Mouse (Mus musculus) neural tube, embryonic 15.5 days (tissue): Measurements from ENCODE around the gene Gne. TPM values are rescaled to one million over a fixed set of nuclear protein-coding genes. Genes with fewer than 3 reads are reported as not detected.

ENCODE experiments used
- ATAC-seq: fragments of 200-750 bp; cut with Nextera tagmentation; 2 replicates; pipeline ENCODE4 v1.8.0; 2017; ENCODE audit warnings: mild to moderate bottlenecking, moderate TSS enrichment, moderate library complexity; ENCODE audit not compliant: low FRiP score
- H3K27ac ChIP-seq: fragments of 300-500 bp; sonication (generic); replicated peaks from 2 replicates; pipeline ENCODE4 v1.5.1; 2015; ENCODE audit warnings: mild to moderate bottlenecking, inconsistent platforms
- H3K27me3 ChIP-seq: fragments of 300-500 bp; sonication (generic); replicated peaks from 2 replicates; pipeline ENCODE4 v1.6.1; 2015; ENCODE audit warnings: inconsistent platforms
- H3K36me3 ChIP-seq: fragments of 300-500 bp; sonication (generic); 2 replicates; pipeline ENCODE4 v1.6.1; 2015; ENCODE audit warnings: inconsistent platforms
- H3K4me1 ChIP-seq: fragments of 300-500 bp; sonication (generic); 2 replicates; pipeline ENCODE4 v1.6.1; 2015; ENCODE audit warnings: inconsistent platforms
- H3K4me2 ChIP-seq: fragments of 300-500 bp; sonication (generic); 2 replicates; pipeline ENCODE4 v1.6.1; 2015; ENCODE audit warnings: inconsistent platforms, mild to moderate bottlenecking, moderate library complexity
- H3K4me3 ChIP-seq: fragments of 300-500 bp; sonication (generic); replicated peaks from 2 replicates; pipeline ENCODE4 v1.5.1; 2015; ENCODE audit warnings: mild to moderate bottlenecking, inconsistent platforms
- H3K9ac ChIP-seq: fragments of 300-500 bp; sonication (generic); replicated peaks from 2 replicates; pipeline ENCODE4 v1.6.1; 2015; ENCODE audit warnings: mild to moderate bottlenecking, inconsistent platforms
- H3K9me3 ChIP-seq: fragments of 300-500 bp; sonication (generic); replicated peaks from 2 replicates; pipeline ENCODE4 v1.6.1; 2016; ENCODE audit warnings: inconsistent platforms
- WGBS: fragments of 180-500 bp; shearing (Covaris S2); methylation state at CpG from one replicate; pipeline ENCODE4 v1.1.7; 2015; ENCODE audit warnings: mixed read lengths; 5-methylcytosine and 5-hydroxymethylcytosine counted together
- polyA plus RNA-seq: library from polyadenylated mRNA; unstranded; fragments of >200 nt; fragmentation: Nextera tagmentation; extraction: Ambion mirVana; gene quantifications from 2 replicates; pipeline ENCODE4 v1.2.1, GENCODE M21; 2015

The Gne gene
- polyA plus RNA-seq, 1 experiment from 2014 or later = 27.2 TPM

DNA sequence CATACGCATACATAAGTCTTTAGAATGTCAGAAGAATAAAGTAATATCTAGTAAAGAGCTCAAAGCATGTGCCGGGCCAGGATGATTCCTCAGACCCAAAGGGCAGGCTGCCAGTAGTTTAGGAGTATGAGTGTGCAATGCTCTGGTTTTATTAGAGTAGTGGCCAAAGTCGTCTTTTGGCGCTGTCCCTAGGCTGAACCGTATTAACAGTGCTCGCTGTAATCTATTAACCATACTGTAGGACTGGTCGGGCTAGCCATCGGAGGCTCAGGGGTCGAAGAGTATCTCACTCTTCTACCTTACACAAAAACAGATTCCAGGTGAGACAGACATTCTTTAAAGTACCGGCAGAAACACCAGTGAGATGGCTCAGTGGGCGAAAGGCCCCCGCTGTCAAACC, 67.2 kb downstream of the Gne start:
- Histone ChIP-seq H3K9ac (no peak overlapping the region), H3K36me3 (peaks cover 30% of the 10 kb centered on the region), H3K27ac (no peak overlapping the region), H3K27me3 (no peaks in the 10 kb centered on the region), H3K4me3 (no peak overlapping the region), H3K9me3 (no peaks in the 10 kb centered on the region), H3K4me2 (no peak overlapping the region), H3K4me1 (peaks cover 39% of the 10 kb centered on the region)
- ATAC-seq = no peak
- WGBS = 96% methylated on average over 12 of the region's 12 CpGs

DNA sequence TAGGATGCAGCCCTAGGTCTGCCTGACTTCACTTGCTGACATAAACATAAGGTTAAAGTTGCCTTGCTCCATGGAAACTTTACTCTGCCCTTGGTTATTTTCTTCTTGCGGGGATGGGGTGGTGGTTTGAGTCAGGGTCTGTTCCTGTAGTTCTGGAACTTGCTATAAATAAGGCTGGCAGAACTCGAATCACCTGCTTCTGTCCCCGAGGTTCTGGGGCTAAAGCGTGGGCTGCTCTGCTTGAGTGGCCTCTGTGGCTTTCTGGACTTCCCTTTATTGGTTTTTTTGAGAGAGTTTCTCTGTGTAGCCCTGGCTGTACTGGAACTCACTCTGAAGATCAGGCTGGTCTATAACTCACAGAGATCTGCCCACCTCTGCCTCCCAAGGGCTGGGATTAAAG, 67.9 kb downstream of the Gne start:
- Histone ChIP-seq H3K27me3 (no peaks in the 10 kb centered on the region), H3K27ac (no peak overlapping the region), H3K9ac (no peak overlapping the region), H3K9me3 (no peaks in the 10 kb centered on the region), H3K4me3 (no peak overlapping the region), H3K36me3 (peaks cover 24% of the 10 kb centered on the region), H3K4me1 (peaks cover 44% of the 10 kb centered on the region), H3K4me2 (no peak overlapping the region)
- 96% methylated on average over 4 of the region's 4 CpGs for WGBS
- ATAC-seq = no peak

DNA sequence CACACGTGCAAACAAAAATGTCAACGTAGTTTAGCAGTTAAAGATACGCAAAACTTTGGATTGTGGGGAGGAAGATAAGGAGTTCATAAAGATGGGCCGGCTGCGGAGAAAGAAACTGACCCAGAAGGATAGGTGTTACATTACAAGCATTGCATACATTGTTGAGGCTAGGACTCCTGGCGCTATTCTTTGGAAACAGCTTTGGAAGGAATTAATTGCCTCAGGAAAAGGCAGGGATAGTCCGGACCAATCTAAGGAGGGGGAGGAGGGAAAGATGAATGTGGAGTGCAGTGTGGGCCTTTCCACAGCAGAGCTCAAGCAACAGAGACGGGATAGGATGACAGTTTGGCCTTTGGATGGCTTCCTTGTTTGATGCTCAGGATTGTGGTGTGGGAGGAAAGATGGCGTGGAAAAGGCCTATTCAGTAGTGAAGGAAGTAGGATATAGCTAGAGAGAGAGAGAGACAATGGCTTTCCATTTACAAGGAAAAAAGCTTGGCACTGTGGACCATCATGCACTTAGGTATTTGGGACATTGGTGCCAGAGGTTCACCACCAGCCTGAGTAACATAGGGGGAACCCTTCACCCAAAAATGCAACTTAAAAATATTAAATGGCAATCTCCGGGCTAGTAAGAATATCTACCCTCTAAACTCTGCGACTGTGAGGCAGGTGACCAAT, 70.4 kb downstream of the Gne start:
- Histone ChIP-seq H3K9me3 (no peaks in the 10 kb centered on the region), H3K36me3 (no peaks in the 10 kb centered on the region), H3K4me3 (peak overlapping the region; percentile 65), H3K27me3 (no peaks in the 10 kb centered on the region), H3K4me2 (peak overlapping the region; percentile 98), H3K9ac (peak overlapping the region; percentile 92), H3K4me1 (peaks cover 46% of the 10 kb centered on the region), H3K27ac (peak overlapping the region; percentile 86)
- WGBS = 32% methylated on average over 11 of the region's 11 CpGs
- ATAC-seq = no peak

DNA sequence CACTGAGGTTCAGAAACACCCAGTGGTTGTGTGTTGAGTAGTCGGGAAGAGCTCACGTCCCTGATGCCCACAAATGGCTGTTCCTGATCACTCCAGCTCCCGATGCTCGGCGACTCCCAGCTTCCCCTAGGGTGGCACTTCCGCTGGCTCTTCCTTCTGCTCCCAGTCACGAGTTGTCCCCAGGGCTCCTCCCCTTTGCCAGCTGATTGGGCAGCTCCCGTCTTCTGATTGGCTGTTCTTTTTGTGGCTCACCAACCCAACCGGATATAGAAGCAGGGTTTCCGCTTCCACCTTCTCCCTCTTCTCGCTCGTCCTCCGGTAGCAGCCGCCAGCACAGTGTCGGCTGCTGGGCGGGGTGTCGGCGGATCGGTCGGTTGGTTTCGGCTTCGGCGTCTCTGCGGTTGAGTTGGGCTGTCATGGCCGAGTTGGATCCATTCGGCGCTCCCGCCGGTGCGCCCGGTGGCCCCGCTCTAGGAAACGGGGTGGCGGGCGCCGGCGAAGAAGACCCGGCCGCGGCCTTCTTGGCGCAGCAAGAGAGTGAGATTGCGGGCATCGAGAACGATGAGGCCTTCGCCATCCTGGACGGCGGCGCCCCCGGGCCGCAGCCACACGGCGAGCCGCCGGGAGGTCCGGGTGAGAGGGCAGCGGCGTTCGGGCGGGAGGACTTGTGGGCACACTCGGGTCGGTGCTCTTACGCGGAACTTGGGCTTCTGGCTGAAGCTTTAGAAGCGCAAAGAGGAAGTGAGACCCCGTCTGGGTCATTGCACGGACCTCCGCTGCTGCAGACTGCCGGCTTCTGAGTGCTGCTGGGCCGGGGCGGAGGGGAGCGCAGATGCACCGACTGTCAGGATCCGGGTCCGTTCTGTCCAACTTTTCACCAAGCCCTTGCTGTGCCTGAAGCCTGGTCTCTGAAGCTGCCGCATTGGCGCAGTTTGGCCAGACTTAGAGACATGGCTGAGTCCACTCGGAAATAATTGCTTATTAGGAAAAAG, 71.3 kb downstream of the Gne start:
- peak; percentile 99 for ATAC-seq

DNA sequence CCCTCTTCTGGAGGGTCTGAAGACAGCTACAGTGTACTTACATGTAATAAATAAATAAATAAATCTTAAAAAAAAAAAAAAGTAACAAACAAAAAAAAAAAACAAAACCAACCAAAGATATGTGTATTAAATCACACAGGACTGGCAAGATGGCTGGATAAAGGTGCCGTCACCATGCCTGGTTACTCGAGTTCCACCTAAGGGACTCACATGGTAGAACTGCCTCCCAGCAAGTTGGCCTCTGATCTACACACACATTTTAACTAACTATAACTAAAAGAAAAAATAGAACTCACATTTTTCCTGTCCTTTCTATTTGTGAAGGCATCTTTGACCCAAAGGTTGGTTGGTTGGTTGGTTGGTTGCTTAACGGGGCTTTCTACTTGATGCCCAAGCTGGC, 72.2 kb downstream of the Gne start:
- H3K9me3 ChIP-seq = no peaks in the 10 kb centered on the region
- H3K4me1 ChIP-seq = peaks cover 46% of the 10 kb centered on the region
- 78% methylated on average over 3 of the region's 3 CpGs for WGBS
- H3K27ac ChIP-seq = peak overlapping the region; percentile 86
- peak overlapping the region; percentile 65 for H3K4me3 ChIP-seq
- H3K36me3 ChIP-seq = no peaks in the 10 kb centered on the region
- ATAC-seq = no peak
- H3K9ac ChIP-seq = peak overlapping the region; percentile 61
- H3K27me3 ChIP-seq = no peaks in the 10 kb centered on the region
- H3K4me2 ChIP-seq = peak overlapping the region; percentile 98

More for the DNA sequence above, 71.3 kb downstream of the Gne start:
- Histone ChIP-seq H3K9me3 (no peaks in the 10 kb centered on the region), H3K27me3 (no peaks in the 10 kb centered on the region), H3K9ac (peak overlapping the region; percentile 92), H3K4me3 (peak overlapping the region; percentile 65), H3K36me3 (no peaks in the 10 kb centered on the region), H3K4me1 (peaks cover 46% of the 10 kb centered on the region), H3K4me2 (peak overlapping the region; percentile 98), H3K27ac (peak overlapping the region; percentile 86)
- under 1% methylated on average over 77 of the region's 77 CpGs for WGBS

DNA sequence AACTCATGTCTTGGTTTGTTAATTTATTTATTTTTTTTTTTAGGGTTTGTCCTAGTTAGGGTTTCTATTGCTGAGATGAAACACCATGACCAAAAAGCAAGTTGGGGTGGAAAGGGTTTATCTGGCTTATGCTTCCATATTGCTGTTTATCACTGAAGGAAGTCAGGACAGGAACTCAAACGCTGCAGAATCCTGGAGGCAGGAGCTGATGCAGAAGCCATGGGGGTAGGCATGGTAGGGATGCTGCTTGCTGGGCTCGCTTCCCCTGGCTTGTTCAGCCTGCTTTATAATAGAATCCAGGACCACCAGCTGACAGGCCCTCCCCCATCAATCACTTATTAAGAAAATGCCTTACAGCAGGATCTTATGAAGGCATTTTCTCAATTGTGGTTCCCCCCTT, 73.1 kb downstream of the Gne start:
- ATAC-seq = no peak
- H3K36me3 ChIP-seq = no peaks in the 10 kb centered on the region
- no peaks in the 10 kb centered on the region for H3K27me3 ChIP-seq
- H3K4me1 ChIP-seq = peaks cover 38% of the 10 kb centered on the region
- no peak overlapping the region for H3K9ac ChIP-seq
- no peaks in the 10 kb centered on the region for H3K9me3 ChIP-seq
- WGBS = 44% methylated on average over 2 of the region's 2 CpGs
- no peak overlapping the region for H3K4me2 ChIP-seq
- H3K27ac ChIP-seq = no peak overlapping the region
- H3K4me3 ChIP-seq = no peak overlapping the region

DNA sequence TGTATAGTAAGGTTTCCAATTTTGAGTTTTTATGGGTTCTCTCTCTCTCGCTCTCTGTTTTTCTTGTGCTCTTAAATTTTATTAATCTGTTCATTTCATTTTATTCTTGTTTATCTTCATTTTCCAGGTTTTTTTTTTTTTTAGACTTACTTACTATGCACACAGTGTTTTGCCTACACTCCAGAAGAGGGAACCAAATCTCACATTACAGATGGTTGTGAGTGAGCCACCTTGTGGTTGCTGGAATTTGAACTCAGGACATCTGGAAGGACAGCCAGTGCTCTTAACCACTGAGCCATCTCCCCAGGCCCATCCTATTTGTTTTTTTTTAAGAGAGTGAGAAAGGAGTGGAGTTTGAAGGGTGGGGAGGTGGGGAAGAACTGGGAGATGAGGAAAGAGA, 73.8 kb downstream of the Gne start:
- WGBS = 97% methylated on average over 1 of the region's 1 CpGs
- ATAC-seq = no peak
- no peak overlapping the region for H3K27ac ChIP-seq

DNA sequence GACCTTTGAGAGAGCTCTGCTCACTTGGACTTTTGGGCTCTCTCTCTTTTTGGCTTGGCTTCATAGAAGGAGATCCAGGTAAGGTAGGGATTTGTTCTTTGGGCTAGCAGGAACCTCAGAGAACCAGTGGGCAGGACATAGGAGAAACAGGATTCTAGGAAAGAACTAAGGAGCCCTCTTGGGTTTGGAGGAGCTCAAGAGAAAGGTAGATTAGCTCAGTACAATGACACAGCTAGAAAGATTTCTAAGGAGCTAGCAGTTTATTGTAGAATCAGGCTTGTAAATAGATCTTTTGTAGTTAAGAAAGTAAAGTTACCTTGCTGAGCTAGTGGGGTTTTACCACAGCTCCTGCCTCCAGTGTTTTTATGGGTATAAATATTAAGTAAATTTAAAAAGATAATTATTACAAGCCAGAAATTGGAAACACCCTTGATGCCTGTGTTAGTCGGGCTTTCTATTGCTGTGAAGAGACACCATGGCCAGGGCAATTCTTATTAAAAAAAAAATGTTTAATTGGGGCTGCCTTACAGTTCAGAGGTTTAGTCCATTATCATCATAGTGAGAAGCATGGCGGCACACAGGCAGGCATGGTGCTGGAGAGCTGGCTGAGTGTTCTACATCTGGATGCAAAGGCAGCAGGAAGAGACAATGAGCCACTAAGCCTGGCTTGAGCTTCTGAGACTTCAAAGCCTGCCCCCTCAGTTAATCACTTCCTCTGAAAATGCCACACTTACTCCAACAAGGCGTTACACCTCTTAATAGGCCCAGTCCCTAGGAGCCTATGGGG, 79.2 kb downstream of the Gne start:
- no peak for ATAC-seq
- H3K9ac ChIP-seq = no peak overlapping the region
- no peaks in the 10 kb centered on the region for H3K4me1 ChIP-seq
- H3K9me3 ChIP-seq = no peaks in the 10 kb centered on the region
- H3K36me3 ChIP-seq = no peaks in the 10 kb centered on the region
- no peak overlapping the region for H3K4me3 ChIP-seq
- WGBS = 66% methylated on average over 3 of the region's 3 CpGs
- H3K4me2 ChIP-seq = no peak overlapping the region
- no peak overlapping the region for H3K27ac ChIP-seq
- no peaks in the 10 kb centered on the region for H3K27me3 ChIP-seq

More for the DNA sequence above, 73.8 kb downstream of the Gne start:
- H3K36me3 ChIP-seq = no peaks in the 10 kb centered on the region
- peaks cover 32% of the 10 kb centered on the region for H3K4me1 ChIP-seq
- H3K4me3 ChIP-seq = no peak overlapping the region
- no peaks in the 10 kb centered on the region for H3K9me3 ChIP-seq
- no peak overlapping the region for H3K4me2 ChIP-seq
- H3K27me3 ChIP-seq = no peaks in the 10 kb centered on the region
- no peak overlapping the region for H3K9ac ChIP-seq

DNA sequence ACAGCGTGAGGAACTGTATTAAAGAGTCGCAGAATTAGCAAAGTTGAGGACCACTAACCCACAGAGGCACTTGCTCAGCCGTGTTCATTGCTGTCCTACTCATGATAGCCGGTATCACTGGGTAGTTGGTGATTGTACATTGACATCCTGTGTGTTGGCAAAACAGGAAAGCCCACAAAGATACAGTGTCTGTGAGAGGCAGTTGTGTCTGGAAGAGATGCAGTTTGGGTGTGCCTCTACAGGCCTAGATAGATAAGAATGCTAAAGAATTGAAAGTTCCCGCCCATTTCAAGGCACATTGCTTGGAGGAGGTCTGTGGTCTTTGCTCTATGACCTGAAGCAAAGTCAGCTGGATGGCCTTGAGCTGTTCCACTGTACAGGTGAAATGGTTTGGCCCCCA, 79.9 kb downstream of the Gne start, which contains the start of gene Clta:
Clta (plus strand) TSS at position 327 of the 400 bp plus-strand sequence.
- WGBS = 92% methylated on average over 5 of the region's 5 CpGs
- H3K27ac ChIP-seq = no peak within 1 kb of the TSS
- H3K27me3 ChIP-seq = no peaks in the 10 kb centered on the region
- H3K9me3 ChIP-seq = no peaks in the 10 kb centered on the region
- no peak within 1 kb of the TSS for H3K4me2 ChIP-seq
- no peak within 1 kb of the TSS for H3K4me3 ChIP-seq
- H3K9ac ChIP-seq = no peak within 1 kb of the TSS
- no peak for ATAC-seq
- H3K36me3 ChIP-seq = no peaks in the 10 kb centered on the region
- H3K4me1 ChIP-seq = no peaks in the 10 kb centered on the region

DNA sequence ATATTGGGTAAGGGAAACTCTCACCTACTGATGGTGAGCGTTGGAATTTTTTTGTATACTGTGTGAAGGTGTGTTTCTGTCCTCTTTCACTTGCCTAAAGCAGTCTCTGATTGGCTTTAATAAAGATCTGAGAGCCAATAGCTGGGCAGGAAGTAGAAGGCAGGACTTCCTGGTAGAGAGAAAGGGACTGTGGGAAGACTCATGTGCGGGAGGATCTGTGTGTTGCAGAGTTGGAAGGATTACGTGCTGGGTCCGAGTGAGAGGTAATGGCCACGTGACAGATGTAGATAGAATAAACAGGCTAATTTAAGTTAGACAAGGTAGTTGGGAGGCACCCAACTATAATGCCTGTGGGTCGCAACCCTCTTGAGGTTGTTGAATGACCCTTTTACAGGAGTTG, 80.4 kb downstream of the Gne start:
- WGBS = 89% methylated on average over 6 of the region's 6 CpGs

DNA sequence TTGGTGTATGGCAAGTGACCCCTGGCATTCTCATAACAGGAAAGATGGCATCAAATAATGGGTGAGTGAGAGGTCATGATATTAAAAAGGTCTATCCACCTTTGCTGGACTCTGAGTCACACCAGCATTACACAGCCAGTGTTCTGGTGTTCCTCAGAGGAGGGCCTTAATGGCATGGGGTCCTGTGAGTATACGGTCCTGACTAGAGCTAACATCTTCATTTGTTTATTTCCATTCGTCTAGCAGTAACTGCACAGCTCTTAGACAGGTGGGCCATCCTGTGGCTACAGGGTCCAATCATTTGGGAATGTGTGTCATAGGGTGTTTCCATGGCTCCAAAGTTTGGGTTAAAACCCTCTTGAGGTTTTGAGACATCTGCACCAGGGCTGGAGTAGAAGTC, 89.6 kb downstream of the Gne start:
- Histone ChIP-seq H3K9ac (no peak overlapping the region), H3K4me2 (no peak overlapping the region), H3K27me3 (no peaks in the 10 kb centered on the region), H3K36me3 (no peaks in the 10 kb centered on the region), H3K4me3 (no peak overlapping the region), H3K27ac (no peak overlapping the region), H3K9me3 (no peaks in the 10 kb centered on the region), H3K4me1 (no peaks in the 10 kb centered on the region)
- 80% methylated on average over 2 of the region's 2 CpGs for WGBS
- ATAC-seq = no peak

More for the DNA sequence above, 80.4 kb downstream of the Gne start:
- ATAC-seq = no peak
- Histone ChIP-seq H3K9me3 (no peaks in the 10 kb centered on the region), H3K36me3 (no peaks in the 10 kb centered on the region), H3K4me1 (no peaks in the 10 kb centered on the region), H3K27me3 (no peaks in the 10 kb centered on the region), H3K27ac (no peak overlapping the region), H3K4me2 (no peak overlapping the region), H3K4me3 (no peak overlapping the region), H3K9ac (no peak overlapping the region)
